Mouse (Mus musculus): ENCODE measurements around the gene H2-M3. TPM values are rescaled to one million over a fixed set of nuclear protein-coding genes. Genes with fewer than 3 reads are reported as not detected.

H2-M3 gene
- total RNA-seq, 2 experiments from 2014 or later: 5.1 to 8.1 TPM

Other genes with a start within 250 kb of the H2-M3 start
- gene Mog, start 246.8 kb upstream of the H2-M3 start, total RNA-seq (2021): not detected
- gene Gabbr1, start 224.3 kb upstream of the H2-M3 start, total RNA-seq (2021): 10 to 100 TPM; 23.3 to 28.6 TPM
- gene Olfr90, start 181.7 kb upstream of the H2-M3 start, total RNA-seq (2021): not detected
- not detected for gene Olfr91, start 171.9 kb upstream of the H2-M3 start, total RNA-seq (2021)
- not detected for gene Olfr92, start 150.1 kb upstream of the H2-M3 start, total RNA-seq (2021)
- not detected for gene Olfr93, start 108.7 kb upstream of the H2-M3 start, total RNA-seq (2021)
- under 1 TPM in 1 of 2 experiments, not detected in 1; 0.67 TPM for gene Ubd, start 76.3 kb upstream of the H2-M3 start, total RNA-seq (2021)
- gene Olfr94, start 69.2 kb upstream of the H2-M3 start, total RNA-seq (2021): not detected
- not detected for gene Olfr95, start 57.1 kb upstream of the H2-M3 start, total RNA-seq (2021)
- not detected for gene Olfr96, start 50.1 kb upstream of the H2-M3 start, total RNA-seq (2021)
- not detected for gene Olfr97, start 32.9 kb upstream of the H2-M3 start, total RNA-seq (2021)
- gene Olfr98, start 6.5 kb upstream of the H2-M3 start, total RNA-seq (2021): not detected
- not detected for gene Olfr99, start 13.2 kb downstream of the H2-M3 start, total RNA-seq (2021)
- gene Olfr101, start 34.1 kb downstream of the H2-M3 start, total RNA-seq (2021): not detected
- gene Olfr102, start 46.8 kb downstream of the H2-M3 start, total RNA-seq (2021): not detected
- gene Olfr103, start 69.5 kb downstream of the H2-M3 start, total RNA-seq (2021): not detected
- not detected for gene Olfr104-ps, start 89.4 kb downstream of the H2-M3 start, total RNA-seq (2021)
- not detected for gene Olfr105-ps, start 108.8 kb downstream of the H2-M3 start, total RNA-seq (2021)
- not detected for gene Olfr106-ps, start 120.2 kb downstream of the H2-M3 start, total RNA-seq (2021)
- not detected for gene Olfr107, start 129.0 kb downstream of the H2-M3 start, total RNA-seq (2021)
- not detected for gene Olfr108, start 175.3 kb downstream of the H2-M3 start, total RNA-seq (2021)
- gene Olfr109, start 188.7 kb downstream of the H2-M3 start, total RNA-seq (2021): not detected
- gene H2-M2, start 213.3 kb downstream of the H2-M3 start, total RNA-seq (2021): 1 to 10 TPM; 1.6 to 9.0 TPM
- not detected for gene Olfr110, start 222.2 kb downstream of the H2-M3 start, total RNA-seq (2021)
- gene Olfr111, start 237.8 kb downstream of the H2-M3 start, total RNA-seq (2021): under 1 TPM; 0.30 to 0.58 TPM